In the genomic region with DNA sequence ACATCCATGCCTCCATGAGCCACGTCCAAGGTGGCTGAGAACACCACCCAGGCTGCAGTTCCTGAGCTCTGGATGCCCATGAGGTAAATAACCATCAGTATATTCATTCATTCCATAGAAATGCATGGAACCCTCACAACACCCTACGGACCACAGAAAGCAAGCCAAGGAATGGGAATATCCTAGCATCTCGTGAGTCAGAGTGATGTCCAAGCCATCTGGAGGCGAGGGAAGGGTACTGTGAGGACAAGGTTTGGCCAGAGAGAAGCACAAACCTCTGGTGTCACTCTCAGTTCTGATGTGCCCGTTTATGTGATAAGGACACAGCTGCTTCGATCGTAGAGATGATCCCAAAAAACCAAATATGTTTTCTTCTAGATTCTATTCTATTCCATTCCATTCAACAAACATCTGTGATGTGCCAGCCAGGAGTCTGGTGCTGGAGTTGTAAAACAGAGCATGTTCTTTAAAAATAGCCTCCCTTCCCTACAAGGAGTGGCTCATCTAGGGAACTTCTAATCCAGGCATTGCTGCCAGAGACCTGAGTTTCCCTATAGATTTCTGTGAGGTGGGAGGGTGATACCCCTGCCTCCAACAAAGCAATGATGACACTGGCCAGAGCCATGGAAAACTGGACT, we compare ENCODE assay signal across 19 mouse cellular contexts. TPM values are rescaled to one million over a fixed set of nuclear protein-coding genes. Genes with fewer than 3 reads are reported as not detected.
"Had no signal": no experiment of that assay in that cellular context is flagged by ENCODE, and none has a peak within 500 bp of the region (broad histone marks: within the 10 kb centered on the region; RNA-seq: fewer than 3 reads in every experiment).

No protein-coding gene starts in this region.

- H3K4me3 ChIP-seq: limb, embryonic 12.5 days; liver, embryonic 13.5 days; lung, embryonic 15.5 days; midbrain, embryonic 12.5 days; stomach, embryonic 15.5 days had no signal

- H3K27ac ChIP-seq: limb, embryonic 12.5 days; liver, embryonic 13.5 days; lung, embryonic 15.5 days; midbrain, embryonic 12.5 days; stomach, embryonic 15.5 days had no signal

- H3K4me2 ChIP-seq: limb, embryonic 12.5 days; liver, embryonic 13.5 days; lung, embryonic 15.5 days; midbrain, embryonic 12.5 days; stomach, embryonic 15.5 days had no signal

- H3K9ac ChIP-seq: limb, embryonic 12.5 days; liver, embryonic 13.5 days; liver, postnatal 0 days; lung, embryonic 15.5 days; midbrain, embryonic 12.5 days; stomach, embryonic 15.5 days had no signal

- H3K36me3 ChIP-seq: limb, embryonic 12.5 days; liver, embryonic 13.5 days; lung, embryonic 15.5 days; midbrain, embryonic 12.5 days; stomach, embryonic 15.5 days had no signal

- H3K27me3 ChIP-seq: limb, embryonic 12.5 days; liver, embryonic 13.5 days; lung, embryonic 15.5 days; stomach, embryonic 15.5 days had no signal

- H3K9me3 ChIP-seq: limb, embryonic 12.5 days; liver, embryonic 13.5 days; lung, embryonic 15.5 days; midbrain, embryonic 12.5 days; stomach, embryonic 15.5 days had no signal

- ATAC-seq: liver, postnatal 0 days; midbrain, embryonic 16.5 days had no signal

- H3K4me1 ChIP-seq: limb, embryonic 12.5 days; liver, embryonic 13.5 days had no signal

- DNase-seq: kidney, postnatal 25 days; liver; liver, embryonic 13.5 days; liver, postnatal 0 days; right cerebral cortex, postnatal 14 days; thymus, postnatal 36 days had no signal

RNA-seq across cellular contexts. Expression of gene F3, which starts 12.3 kb away (rescaled TPM):
- total RNA-seq: megakaryocyte-erythroid progenitor cell, adult 5-6 weeks had no signal

RNA-seq across cellular contexts. Expression of gene 4930432M17Rik, which starts 40.5 kb away (rescaled TPM):
- total RNA-seq: layer of hippocampus, postnatal 25 days; left cerebral cortex, adult 8-10 months; left cerebral cortex, postnatal 36 days; megakaryocyte-erythroid progenitor cell, adult 5-6 weeks had no signal
- polyA plus RNA-seq: kidney, embryonic 16.5 days; limb, embryonic 12.5 days; liver, embryonic 13.5 days; liver, postnatal 0 days; lung, embryonic 15.5 days; midbrain, embryonic 12.5 days; midbrain, embryonic 16.5 days; neural tube, embryonic 14.5 days; spleen, adult 2 months; stomach, embryonic 15.5 days; thymus, postnatal 0 days had no signal
